Mouse (Mus musculus) frontal cortex, adult (tissue): ENCODE measurements around the gene Il4i1.

Experiments used
- ATAC-seq: cut with Nextera tagmentation; 2 replicates; pipeline ENCODE4 v1.9.2; 2017; ENCODE audit warnings: mild to moderate bottlenecking, moderate library complexity, mixed read lengths; ENCODE audit not compliant: low TSS enrichment

Il4i1 gene

GRCm38 (mm10) chr7:44848561-44849415 is 32.6 kb downstream of the Il4i1 start, which contains the start of the genes Akt1s1 and Tbc1d17:
Akt1s1 (plus strand) TSS chr7:44848991.
Tbc1d17 (minus strand) TSS chr7:44849079.
- ATAC-seq: peak; percentile 72

- ATAC-seq: peak; percentile 58
Measured at GRCm38 (mm10) chr7:44849416-44850111, 33.4 kb downstream of the Il4i1 start.

- peak; percentile 10; the same call in 1 of the 2 replicates for ATAC-seq
Measured at GRCm38 (mm10) chr7:44850146-44850545, 34.0 kb downstream of the Il4i1 start.

- ATAC-seq: no peak
Measured at GRCm38 (mm10) chr7:44850789-44851624, 34.8 kb downstream of the Il4i1 start.

DNA sequence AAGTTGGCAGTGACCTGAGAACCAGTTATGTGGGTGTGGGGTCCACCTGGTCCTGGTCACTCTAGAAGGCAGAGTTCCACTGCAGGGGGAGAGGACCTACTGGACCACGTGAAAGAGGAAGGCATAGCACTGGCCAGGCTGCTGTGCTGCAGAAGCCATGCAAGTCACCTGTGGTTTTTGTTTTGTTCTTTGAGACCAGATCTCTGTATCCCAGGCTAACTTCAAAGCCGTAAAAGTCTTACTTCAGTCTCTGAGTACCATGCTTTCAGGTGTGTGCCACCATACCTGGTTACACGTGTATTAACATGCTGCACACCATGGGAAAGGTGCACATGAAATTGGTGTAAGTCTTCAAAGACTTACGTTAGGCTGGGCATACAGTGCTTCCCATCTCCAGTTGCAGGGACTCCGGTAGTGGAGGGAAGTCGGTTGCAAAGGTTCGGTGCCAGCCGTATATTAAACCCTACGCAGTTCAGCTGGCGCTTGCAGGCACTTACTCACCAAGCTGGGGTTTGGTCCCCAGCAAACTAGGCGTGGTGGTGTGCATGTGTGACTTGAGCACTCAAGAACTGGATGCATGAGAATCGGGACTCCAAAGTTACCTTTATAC is 35.5 kb downstream of the Il4i1 start:
- no peak for ATAC-seq

GRCm38 (mm10) chr7:44852259-44853027 is 36.3 kb downstream of the Il4i1 start:
- ATAC-seq: no peak

- no peak for ATAC-seq
Measured at GRCm38 (mm10) chr7:44853065-44853464, 36.9 kb downstream of the Il4i1 start.

DNA sequence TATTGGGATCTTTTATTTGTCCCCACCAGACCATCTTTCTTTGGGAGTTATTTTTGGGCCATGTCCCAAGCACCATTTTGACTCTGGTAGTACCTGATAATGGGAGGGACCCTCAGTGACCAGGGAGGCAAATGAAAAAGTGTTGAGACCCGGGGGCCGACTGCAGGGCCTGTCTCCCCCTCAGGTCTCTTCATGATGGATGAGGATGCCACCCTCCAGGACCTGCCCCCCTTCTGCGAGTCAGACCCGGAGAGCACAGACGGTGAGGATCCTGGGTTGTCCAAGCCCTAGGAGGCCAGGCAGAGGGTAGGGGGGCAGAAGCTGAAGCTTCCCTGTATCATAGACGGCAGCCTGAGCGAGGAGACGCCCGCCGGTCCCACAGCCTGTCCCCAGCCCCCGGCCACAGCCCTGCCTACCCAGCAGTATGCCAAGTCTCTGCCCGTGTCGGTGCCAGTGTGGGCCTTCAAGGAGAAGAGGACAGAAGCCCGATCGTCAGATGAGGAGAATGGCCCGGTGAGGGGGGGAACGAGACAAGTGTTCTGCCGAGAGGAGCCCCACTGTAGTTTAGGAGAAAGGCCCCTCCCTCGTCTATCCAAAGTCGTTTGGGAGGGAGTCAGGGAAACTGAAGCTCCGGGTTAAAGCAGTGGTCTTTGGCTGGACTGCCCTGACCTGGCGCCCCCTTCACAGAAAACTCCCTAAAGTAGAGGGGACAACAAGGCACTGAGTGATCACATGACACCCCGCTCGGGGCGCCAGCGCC is 37.6 kb downstream of the Il4i1 start:
- no peak for ATAC-seq

DNA sequence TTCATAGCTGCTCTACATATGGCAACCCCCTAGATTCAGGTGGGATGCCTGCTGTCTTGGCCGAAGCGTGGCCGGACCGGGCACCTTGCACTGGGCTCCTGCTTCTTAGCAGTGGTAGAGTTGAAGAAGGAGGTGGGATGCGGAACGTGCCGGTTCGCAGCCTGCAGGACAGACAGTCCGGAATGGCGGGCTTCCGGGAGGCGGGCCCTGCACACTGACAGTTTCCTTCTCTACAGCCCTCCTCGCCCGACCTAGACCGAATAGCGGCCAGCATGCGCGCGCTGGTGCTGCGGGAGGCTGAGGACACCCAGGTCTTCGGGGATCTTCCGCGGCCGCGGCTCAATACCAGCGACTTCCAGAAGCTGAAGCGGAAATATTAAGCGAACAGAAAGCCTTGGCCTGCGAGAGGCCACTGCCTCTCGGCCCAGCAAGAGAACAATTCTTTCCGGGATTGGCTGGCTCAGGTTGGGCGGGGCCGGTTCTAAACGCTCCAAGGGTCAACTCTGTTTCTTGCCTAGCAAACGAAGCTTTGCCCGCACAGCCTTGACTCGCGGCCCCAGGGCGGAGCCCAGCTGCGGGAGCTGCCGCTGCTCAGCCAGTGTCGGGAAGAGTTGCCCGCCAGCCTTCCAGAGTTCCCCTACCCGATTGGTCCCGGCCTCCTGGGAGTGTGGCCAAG is 38.3 kb downstream of the Il4i1 start:
- ATAC-seq: 0 out of 2 replicates have a peak, but pooled peaks have one; percentile 10

GRCm38 (mm10) chr7:44855036-44855435 is 38.8 kb downstream of the Il4i1 start:
- ATAC-seq: no peak

DNA sequence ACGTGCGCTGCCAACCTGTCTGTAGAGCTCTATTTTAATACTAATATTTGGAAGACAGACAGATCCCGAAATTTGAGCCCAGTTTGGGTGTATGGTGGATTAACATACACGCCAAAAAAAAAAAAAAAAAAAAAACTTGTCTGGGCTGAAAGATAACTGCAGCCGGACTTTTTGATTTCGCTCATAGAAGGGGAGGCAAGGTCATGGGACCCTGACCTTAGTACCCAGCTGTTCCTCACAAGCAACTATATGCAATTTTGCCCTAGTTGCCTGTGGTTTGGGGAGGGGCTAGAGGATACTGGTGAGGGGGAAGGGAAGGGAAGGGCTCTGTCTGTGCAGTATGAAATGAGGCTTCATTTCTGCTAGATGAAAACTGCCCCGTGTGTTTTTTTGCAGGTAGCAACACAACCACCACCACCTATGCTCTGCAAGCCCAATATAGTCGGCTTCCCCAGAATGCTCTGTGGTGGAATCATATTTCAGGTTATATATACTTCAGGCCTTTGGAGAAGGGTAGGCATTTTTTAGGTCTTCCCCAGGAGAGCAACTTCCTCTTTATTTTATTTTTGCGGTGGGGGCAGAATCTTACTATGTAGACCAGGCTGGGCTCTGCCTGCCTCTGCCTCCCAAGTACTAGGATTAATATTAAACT is 40.2 kb downstream of the Il4i1 start:
- no peak for ATAC-seq

GRCm38 (mm10) chr7:44857042-44857552 is 40.9 kb downstream of the Il4i1 start, which contains the start of gene Pnkp:
Pnkp (plus strand) TSS chr7:44857139.
- ATAC-seq: peak; percentile 71

- no peak for ATAC-seq
Measured at GRCm38 (mm10) chr7:44857905-44858304, 41.7 kb downstream of the Il4i1 start.

DNA sequence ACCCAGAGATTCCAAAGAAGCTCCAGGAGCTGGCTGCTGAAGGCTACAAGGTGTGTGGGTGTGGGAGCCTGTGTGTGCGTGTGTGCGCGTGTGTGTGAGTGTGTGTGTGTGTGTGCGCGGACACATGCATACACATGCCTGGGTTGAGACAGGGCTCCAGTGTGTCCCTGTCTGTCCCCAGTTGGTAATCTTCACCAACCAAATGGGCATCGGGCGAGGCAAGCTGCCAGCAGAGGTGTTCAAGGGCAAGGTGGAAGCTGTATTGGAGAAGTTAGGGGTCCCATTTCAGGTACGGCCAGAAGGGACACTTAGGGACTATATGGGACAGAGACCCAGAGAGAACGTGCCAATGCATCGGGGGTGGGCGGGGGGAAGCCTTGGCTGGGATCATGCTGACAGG is 43.7 kb downstream of the Il4i1 start:
- no peak for ATAC-seq

DNA sequence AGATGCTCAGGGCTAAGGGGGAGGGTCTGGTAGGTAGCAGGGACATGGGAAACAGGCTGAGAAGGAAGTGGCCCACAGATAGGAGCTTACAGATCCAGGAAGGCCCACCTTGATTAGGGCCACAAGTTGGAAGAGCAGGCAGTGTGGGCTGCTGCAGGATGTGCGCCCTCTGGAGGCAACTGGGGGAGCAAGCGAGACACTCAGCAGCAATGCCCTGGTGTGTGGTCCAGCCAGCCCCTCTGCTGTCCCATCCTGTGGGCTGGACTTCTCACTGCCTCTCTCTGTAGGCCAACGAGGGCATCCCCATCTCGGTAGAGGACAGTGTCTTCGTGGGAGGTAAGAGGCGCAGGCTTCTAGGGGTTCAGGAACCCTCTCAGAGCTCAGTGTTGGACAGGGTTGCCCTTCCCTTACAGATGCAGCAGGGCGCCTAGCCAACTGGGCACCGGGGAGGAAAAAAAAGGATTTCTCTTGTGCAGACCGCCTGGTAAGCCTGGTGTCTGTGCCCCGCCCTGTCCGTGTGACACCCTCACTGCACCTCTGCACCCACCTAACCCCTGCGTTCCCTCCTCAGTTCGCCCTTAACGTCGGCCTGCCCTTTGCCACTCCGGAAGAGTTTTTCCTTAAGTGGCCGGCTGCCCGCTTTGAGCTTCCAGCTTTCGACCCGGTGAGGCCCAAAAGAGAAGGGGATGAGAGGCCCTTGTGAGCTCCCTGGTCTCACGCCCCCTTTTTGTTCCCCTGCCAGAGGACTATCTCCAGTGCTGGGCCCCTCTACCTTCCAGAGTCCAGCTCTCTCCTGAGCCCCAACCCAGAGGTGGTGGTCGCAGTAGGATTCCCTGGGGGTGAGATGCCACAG is 44.6 kb downstream of the Il4i1 start:
- ATAC-seq: no peak

DNA sequence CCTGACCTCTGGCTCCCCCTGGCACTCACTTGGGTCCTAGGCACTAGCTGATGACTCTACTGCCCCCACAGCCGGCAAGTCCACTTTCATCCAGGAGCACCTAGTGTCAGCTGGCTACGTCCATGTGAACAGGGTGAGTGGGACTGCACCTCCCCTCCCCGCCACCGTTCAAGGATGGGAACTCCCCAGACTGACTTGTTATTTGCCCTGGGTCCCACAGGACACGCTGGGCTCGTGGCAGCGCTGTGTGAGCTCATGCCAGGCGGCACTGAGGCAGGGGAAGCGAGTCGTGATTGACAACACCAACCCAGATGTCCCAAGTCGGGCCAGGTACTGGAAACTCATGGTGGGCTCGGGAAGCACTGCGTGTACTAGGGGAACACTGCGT is 45.2 kb downstream of the Il4i1 start:
- no peak for ATAC-seq

GRCm38 (mm10) chr7:44862434-44862833 is 46.2 kb downstream of the Il4i1 start:
- no peak for ATAC-seq

- no peak for ATAC-seq
Measured at GRCm38 (mm10) chr7:44863210-44863609, 47.0 kb downstream of the Il4i1 start.
